Comparison of ENCODE assay signal across 16 mouse cellular contexts in genomic region chr9:32520821-32521220, GRCm38 (mm10). TPM values are rescaled to one million over a fixed set of nuclear protein-coding genes. Genes with fewer than 3 reads are reported as not detected.
DNase-seq lines count a peak whose midpoint lies in the region; ATAC-seq lines count a peak whose summit lies in the region.
"Had no signal": no experiment of that assay in that cellular context is flagged by ENCODE, and none has a peak within 500 bp of the region (broad histone marks: within the 10 kb centered on the region; RNA-seq: fewer than 3 reads in every experiment).

No protein-coding gene starts in this region.

- H3K4me3 ChIP-seq in heart, embryonic 11.5 days (ENCODE audit: low read depth, low read length): no peak overlapping the region
- H3K4me3 ChIP-seq: hindbrain, embryonic 13.5 days; limb, embryonic 13.5 days; midbrain, embryonic 13.5 days; stomach, embryonic 15.5 days had no signal

- no peak overlapping the region for H3K9ac ChIP-seq in heart, embryonic 11.5 days (ENCODE audit: low read depth, low read length)
- H3K9ac ChIP-seq: hindbrain, embryonic 13.5 days; limb, embryonic 13.5 days; midbrain, embryonic 13.5 days; stomach, embryonic 15.5 days had no signal

- 43% methylated on average over 6 of the region's 6 CpGs for WGBS in heart, embryonic 11.5 days (ENCODE audit: insufficient replicate concordance)

- H3K4me2 ChIP-seq in heart, embryonic 11.5 days: peak overlapping the region; percentile 1; the same call in 1 of the 2 replicates
- H3K4me2 ChIP-seq: hindbrain, embryonic 13.5 days; limb, embryonic 13.5 days; midbrain, embryonic 13.5 days; stomach, embryonic 15.5 days had no signal

- no peak for DNase-seq in heart, adult 9 months (ENCODE audit: low spot score in 2 of 2)
- peak; percentile 32 for DNase-seq in thymus, postnatal 0 days (ENCODE audit: low spot score)
- no peak for DNase-seq in thymus, adult 18-20 months
- peak; percentile 39 for DNase-seq in induced T-regulatory cell, adult 2 months (ENCODE audit: low read depth)
- DNase-seq in lung, adult 18-20 months: no peak
- DNase-seq in right cerebral cortex, postnatal 14 days: no peak
- DNase-seq in adipocyte (ENCODE audit: low spot score): no peak
- DNase-seq: cerebellum, adult 8-10 months; embryo, embryonic 11 days; kidney, adult 11 months had no signal

- H3K9me3 ChIP-seq in heart, embryonic 11.5 days (replicated peaks; ENCODE audit: control insufficient read depth, low read length): no peaks in the 10 kb centered on the region
- H3K9me3 ChIP-seq: hindbrain, embryonic 13.5 days; limb, embryonic 13.5 days; midbrain, embryonic 13.5 days; stomach, embryonic 15.5 days had no signal

- no peaks in the 10 kb centered on the region for H3K27me3 ChIP-seq in heart, embryonic 11.5 days (ENCODE audit: control insufficient read depth, insufficient read depth, low read length)
- H3K27me3 ChIP-seq: hindbrain, embryonic 13.5 days; limb, embryonic 13.5 days; midbrain, embryonic 13.5 days; stomach, embryonic 15.5 days had no signal

- H3K4me1 ChIP-seq in heart, embryonic 11.5 days (ENCODE audit: control insufficient read depth, insufficient read depth, low read length): peaks cover 39% of the 10 kb centered on the region
- H3K4me1 ChIP-seq: midbrain, embryonic 13.5 days had no signal

- no peak overlapping the region for H3K27ac ChIP-seq in heart, embryonic 11.5 days (ENCODE audit: low read depth, low read length)
- H3K27ac ChIP-seq: hindbrain, embryonic 13.5 days; limb, embryonic 13.5 days; midbrain, embryonic 13.5 days; stomach, embryonic 15.5 days had no signal

- ATAC-seq in heart, embryonic 11.5 days (replicated peaks; ENCODE audit: insufficient number of reproducible peaks, low FRiP score, low TSS enrichment): no peak
- ATAC-seq: forebrain, embryonic 16.5 days; midbrain, embryonic 13.5 days had no signal

- H3K36me3 ChIP-seq in heart, embryonic 11.5 days (ENCODE audit: control insufficient read depth, insufficient read depth, low read length): no peaks in the 10 kb centered on the region
- H3K36me3 ChIP-seq: hindbrain, embryonic 13.5 days; midbrain, embryonic 13.5 days; stomach, embryonic 15.5 days had no signal

RNA-seq across cellular contexts. Expression of gene Fli1, which starts 21.8 kb away (rescaled TPM):
- 17.1 and 18.7 TPM in 2 replicates for polyA plus RNA-seq in heart, embryonic 11.5 days (2014; fragmentation: Nextera tagmentation; extraction: Ambion mirVana)
- polyA plus RNA-seq in thymus, postnatal 0 days (2015; fragmentation: Nextera tagmentation; extraction: Ambion mirVana): 50.6 and 53.5 TPM in 2 replicates

Comparison
In these comparisons a context has a peak if more than half of its experiments do, and no peak if none do; other contexts are left out.
1. DNase-seq: peak in thymus, postnatal 0 days (single experiment) and induced T-regulatory cell, adult 2 months (single experiment); none in heart, adult 9 months (0 of 2), thymus, adult 18-20 months (0 of 2), lung, adult 18-20 months (0 of 2), right cerebral cortex, postnatal 14 days (single experiment) and adipocyte (single experiment).